Mouse (Mus musculus) liver, embryonic 11.5 days (tissue): Measurements from ENCODE around the gene Gm5426. TPM values are rescaled to one million over a fixed set of nuclear protein-coding genes. Genes with fewer than 3 reads are reported as not detected.

Source experiments
- ATAC-seq: fragments of 200-750 bp; cut with Nextera tagmentation; replicated peaks from 2 replicates; pipeline ENCODE4 v1.8.0; 2017; ENCODE audit warnings: moderate number of reproducible peaks, mild to moderate bottlenecking, moderate TSS enrichment, moderate library complexity; ENCODE audit not compliant: low FRiP score
- DNase-seq: peaks from one replicate; pipeline ENCODE4 v3.0.0-alpha.2; 2017; ENCODE audit warnings: low spot score
- H3K27ac ChIP-seq: fragments of 300-500 bp; sonication (generic); 2 replicates; pipeline ENCODE4 v1.5.1; 2014; ENCODE audit warnings: mild to moderate bottlenecking, low read depth, low read length, control low read depth
- H3K27me3 ChIP-seq: fragments of 300-500 bp; sonication (generic); replicated peaks from 2 replicates; pipeline ENCODE4 v1.6.1; 2014; ENCODE audit warnings: low read length, mixed read lengths; ENCODE audit not compliant: control insufficient read depth, insufficient read depth
- H3K36me3 ChIP-seq: fragments of 300-500 bp; sonication (generic); 2 replicates; pipeline ENCODE4 v1.6.1; 2014; ENCODE audit warnings: mild to moderate bottlenecking, low read length, moderate library complexity, mixed read lengths; ENCODE audit not compliant: control insufficient read depth, insufficient read depth
- H3K4me1 ChIP-seq: fragments of 300-500 bp; sonication (generic); replicated peaks from 2 replicates; pipeline ENCODE4 v1.6.1; 2014; ENCODE audit warnings: low read length, mixed read lengths; ENCODE audit not compliant: control insufficient read depth, insufficient read depth
- H3K4me2 ChIP-seq: fragments of 300-500 bp; sonication (generic); 2 replicates; pipeline ENCODE4 v1.6.1; 2014; ENCODE audit warnings: mild to moderate bottlenecking, control low read depth, moderate library complexity
- H3K4me3 ChIP-seq: fragments of 300-500 bp; sonication (generic); 2 replicates; pipeline ENCODE4 v1.5.1; 2014; ENCODE audit warnings: low read depth, low read length, control low read depth
- H3K9ac ChIP-seq: fragments of 300-500 bp; sonication (generic); 2 replicates; pipeline ENCODE4 v1.6.1; 2014; ENCODE audit warnings: low read depth, low read length, control low read depth
- H3K9me3 ChIP-seq: fragments of 300-500 bp; sonication (generic); 2 replicates; pipeline ENCODE4 v1.6.1; 2016; ENCODE audit warnings: low read length, inconsistent platforms, mixed read lengths; ENCODE audit not compliant: control insufficient read depth
- WGBS: fragments of 180-500 bp; shearing (Covaris S2); extraction: QIAGEN DNeasy Blood & Tissue Kit; methylation state at CpG from one replicate; pipeline ENCODE4 v1.1.7; 2014; 5-methylcytosine and 5-hydroxymethylcytosine counted together
- polyA plus RNA-seq: library from polyadenylated mRNA; unstranded; fragments of >200 nt; fragmentation: Nextera tagmentation; extraction: Ambion mirVana; gene quantifications from 2 replicates; pipeline ENCODE4 v1.2.1, GENCODE M21; 2014

Gene Gm5426
- polyA plus RNA-seq, 1 experiment from 2014 or later = not detected

DNA sequence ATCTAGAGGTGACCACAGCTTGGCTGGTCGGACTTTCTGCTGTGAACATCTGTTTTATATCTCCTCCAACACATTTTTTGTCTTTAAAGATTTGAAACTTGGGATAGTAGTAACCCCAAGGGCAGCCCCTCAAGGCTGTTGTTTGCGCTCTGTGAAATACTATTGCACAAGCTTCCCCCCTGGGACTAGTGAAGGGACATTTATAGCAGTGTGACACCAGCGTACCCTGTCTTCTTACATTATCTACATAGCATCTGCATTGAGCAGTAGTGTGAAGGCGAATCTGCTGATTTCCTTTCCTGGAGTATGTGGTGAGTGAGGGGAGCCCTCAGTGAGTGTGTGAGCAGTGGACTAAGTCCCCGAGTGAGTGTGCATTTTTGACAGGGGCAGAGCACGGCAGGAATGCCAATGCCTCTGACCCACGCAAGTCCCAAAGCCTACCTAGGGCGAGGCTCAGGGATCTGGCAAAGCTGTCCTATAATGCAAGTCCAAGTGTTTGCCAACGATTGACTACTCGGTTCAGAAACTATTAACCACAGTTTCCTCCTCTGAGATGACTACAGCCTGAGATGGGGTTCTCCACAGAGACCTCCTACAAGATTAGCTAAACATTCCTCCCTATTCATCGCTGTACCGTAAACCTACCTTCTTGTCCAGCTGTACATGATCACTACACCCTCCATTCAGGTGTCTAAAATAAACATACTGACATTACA, 14.2 kb downstream of the Gm5426 start:
- DNase-seq (no peak), ATAC-seq (no peak)
- no peak overlapping the region for H3K4me3 ChIP-seq
- 60% methylated on average over 12 of the region's 12 CpGs for WGBS
- H3K4me2 ChIP-seq = no peak overlapping the region
- no peaks in the 10 kb centered on the region for H3K9me3 ChIP-seq
- no peaks in the 10 kb centered on the region for H3K27me3 ChIP-seq
- H3K4me1 ChIP-seq = no peaks in the 10 kb centered on the region
- no peaks in the 10 kb centered on the region for H3K36me3 ChIP-seq
- H3K27ac ChIP-seq = no peak overlapping the region
- H3K9ac ChIP-seq = no peak overlapping the region

DNA sequence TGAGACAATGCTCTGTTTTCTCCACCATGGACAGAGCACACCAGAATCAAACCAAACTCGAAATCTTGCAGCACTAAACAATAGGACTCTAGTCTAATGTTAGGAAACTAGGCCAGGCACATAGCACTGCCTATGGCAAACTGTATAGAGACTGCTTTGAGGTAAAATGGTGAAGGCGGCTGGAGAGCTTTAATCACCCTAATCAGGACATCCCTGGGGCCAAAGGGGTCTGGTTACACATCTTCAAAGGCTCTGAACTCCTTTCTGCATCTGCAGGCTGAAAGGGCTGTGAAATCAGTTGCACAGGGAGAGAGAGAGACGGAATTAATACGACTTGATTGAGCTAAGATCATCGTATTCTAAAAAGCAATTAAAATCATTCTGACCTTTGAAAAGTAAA, 16.9 kb downstream of the Gm5426 start:
- Histone ChIP-seq H3K4me1 (no peaks in the 10 kb centered on the region), H3K27ac (no peak overlapping the region), H3K4me2 (no peak overlapping the region), H3K9ac (no peak overlapping the region), H3K36me3 (no peaks in the 10 kb centered on the region), H3K4me3 (no peak overlapping the region), H3K27me3 (no peaks in the 10 kb centered on the region), H3K9me3 (no peaks in the 10 kb centered on the region)
- WGBS = 59% methylated on average over 5 of the region's 5 CpGs
- ATAC-seq = no peak
- no peak for DNase-seq

DNA sequence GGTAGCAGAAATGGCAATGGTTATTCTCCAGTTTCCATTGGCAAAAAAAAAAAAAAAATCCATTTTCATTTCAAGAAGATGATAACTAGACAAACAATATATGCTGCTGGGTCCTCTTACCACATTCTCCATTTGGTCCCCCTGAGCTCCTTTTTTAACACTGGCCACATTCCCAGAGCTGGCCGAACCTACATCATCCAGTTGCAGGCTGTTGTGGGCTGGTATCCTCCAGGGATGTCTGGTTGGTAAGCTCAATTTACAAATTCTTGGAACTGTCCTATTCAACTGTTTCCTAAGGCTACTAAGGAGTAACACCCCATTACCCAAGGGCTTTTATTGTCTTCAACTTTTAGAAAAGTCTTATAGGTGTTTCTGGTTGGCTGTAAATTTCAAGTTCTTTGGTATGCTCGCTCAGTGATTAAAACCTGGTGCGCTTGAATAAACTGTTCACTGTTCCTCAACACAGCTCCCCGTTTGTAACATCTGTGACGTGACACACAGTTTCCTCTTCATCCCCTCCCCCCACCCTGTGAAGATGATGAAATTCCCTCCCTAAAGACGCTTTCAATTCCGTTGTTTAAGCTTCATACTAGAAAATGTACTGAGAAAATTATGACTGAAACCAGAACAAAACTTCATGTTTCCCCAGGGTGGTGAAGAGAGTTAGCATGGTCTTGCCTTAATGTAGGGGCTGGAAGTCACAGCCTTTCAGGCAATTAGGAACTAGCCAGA, 26.7 kb downstream of the Gm5426 start:
- Histone ChIP-seq H3K4me1 (no peaks in the 10 kb centered on the region), H3K27ac (no peak overlapping the region), H3K4me3 (no peak overlapping the region), H3K27me3 (no peaks in the 10 kb centered on the region), H3K36me3 (no peaks in the 10 kb centered on the region), H3K4me2 (no peak overlapping the region), H3K9ac (no peak overlapping the region), H3K9me3 (no peaks in the 10 kb centered on the region)
- ATAC-seq (no peak), DNase-seq (no peak)
- 81% methylated on average over 7 of the region's 7 CpGs for WGBS

DNA sequence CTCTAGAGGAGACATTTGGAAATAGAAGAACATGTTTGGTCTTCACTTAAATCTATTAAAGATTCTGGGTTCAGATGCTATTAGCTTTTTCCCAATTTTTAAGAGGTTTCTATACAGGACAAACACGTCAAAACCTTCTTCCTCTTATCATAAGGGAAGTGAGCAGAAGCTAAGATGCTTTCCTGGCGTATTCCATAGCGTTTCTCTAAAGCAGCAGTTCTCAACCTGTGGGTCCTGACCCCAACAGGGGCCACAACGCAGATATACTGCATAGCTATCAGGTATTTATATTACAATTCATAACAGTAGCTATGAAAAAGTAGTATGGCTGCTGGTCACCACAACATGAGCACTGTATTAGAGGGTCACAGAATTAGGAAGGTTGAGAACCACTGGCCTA, 27.4 kb downstream of the Gm5426 start:
- Histone ChIP-seq H3K36me3 (no peaks in the 10 kb centered on the region), H3K4me3 (no peak overlapping the region), H3K27ac (no peak overlapping the region), H3K27me3 (no peaks in the 10 kb centered on the region), H3K4me1 (no peaks in the 10 kb centered on the region), H3K9ac (no peak overlapping the region), H3K9me3 (no peaks in the 10 kb centered on the region), H3K4me2 (no peak overlapping the region)
- 78% methylated on average over 4 of the region's 4 CpGs for WGBS
- no peak for ATAC-seq
- no peak for DNase-seq

DNA sequence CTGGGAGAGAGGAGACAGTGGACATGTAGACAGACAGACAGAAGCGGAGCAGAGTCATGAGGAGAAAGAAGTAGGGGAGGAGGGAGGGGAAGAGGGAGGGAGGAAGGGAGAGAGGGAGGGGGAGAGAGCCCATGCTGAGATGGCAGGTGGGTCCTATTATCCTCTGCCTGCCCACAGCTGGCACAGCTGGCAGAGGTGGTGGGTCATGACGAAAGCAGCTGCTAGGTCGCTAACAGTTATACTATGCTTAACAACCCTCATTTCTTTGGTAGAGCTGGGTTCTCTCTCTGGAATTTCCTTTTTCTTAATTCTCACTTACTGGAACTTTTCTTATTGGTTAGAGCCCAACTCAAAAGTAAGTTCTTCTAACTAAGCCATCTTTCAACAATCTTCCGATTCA, 28.9 kb downstream of the Gm5426 start:
- no peak for ATAC-seq
- H3K9me3 ChIP-seq = no peaks in the 10 kb centered on the region

DNA sequence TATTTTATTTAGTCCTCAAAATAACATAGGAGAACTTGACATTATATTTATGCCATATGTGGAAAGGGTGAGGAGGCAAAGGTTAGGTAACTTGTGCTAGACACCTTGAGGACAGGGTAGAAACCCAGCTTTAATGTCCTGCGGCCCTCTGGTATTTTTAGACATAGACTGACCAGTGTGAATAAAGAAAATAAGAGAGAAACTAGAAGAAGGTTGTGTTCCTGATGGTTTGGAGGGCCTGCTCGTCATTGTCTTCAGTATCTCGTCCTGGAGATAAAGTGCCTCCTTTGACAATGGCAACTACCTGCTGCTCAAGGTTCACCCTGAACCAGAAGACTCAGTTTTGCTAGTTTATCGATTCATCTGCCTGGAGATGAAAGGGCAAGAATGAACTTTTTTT, 32.6 kb downstream of the Gm5426 start:
- Histone ChIP-seq H3K27ac (no peak overlapping the region), H3K4me3 (no peak overlapping the region), H3K9me3 (no peaks in the 10 kb centered on the region), H3K27me3 (no peaks in the 10 kb centered on the region), H3K36me3 (no peaks in the 10 kb centered on the region), H3K9ac (no peak overlapping the region), H3K4me1 (no peaks in the 10 kb centered on the region), H3K4me2 (no peak overlapping the region)
- ATAC-seq (no peak), DNase-seq (no peak)
- 80% methylated on average over 4 of the region's 4 CpGs for WGBS

More for the DNA sequence above, 28.9 kb downstream of the Gm5426 start:
- no peak overlapping the region for H3K27ac ChIP-seq
- no peaks in the 10 kb centered on the region for H3K27me3 ChIP-seq
- no peak overlapping the region for H3K4me3 ChIP-seq
- WGBS = 92% methylated on average over 4 of the region's 4 CpGs
- no peak overlapping the region for H3K4me2 ChIP-seq
- H3K4me1 ChIP-seq = no peaks in the 10 kb centered on the region
- H3K9ac ChIP-seq = no peak overlapping the region
- DNase-seq = no peak
- H3K36me3 ChIP-seq = no peaks in the 10 kb centered on the region

DNA sequence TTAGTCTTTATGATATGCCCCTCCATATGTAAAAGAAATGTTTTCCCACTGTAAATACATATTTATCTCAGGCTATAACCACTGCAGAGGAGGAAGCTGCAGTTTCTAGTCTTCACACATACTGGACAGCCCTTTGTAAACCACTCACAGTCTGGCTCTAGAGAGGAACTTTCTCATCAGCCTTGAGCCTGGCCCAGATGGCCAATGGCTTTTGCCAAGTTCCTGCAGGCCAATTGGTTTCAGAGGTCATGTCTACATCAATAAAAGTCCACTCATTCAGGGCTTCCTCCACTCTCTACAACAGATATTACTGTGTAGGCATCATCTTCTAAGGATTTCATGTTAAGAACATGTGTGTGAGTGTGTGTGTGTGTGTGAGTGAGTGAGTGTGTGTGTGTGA, 35.1 kb downstream of the Gm5426 start:
- Histone ChIP-seq H3K9me3 (no peaks in the 10 kb centered on the region), H3K27ac (no peak overlapping the region), H3K9ac (no peak overlapping the region), H3K4me2 (no peak overlapping the region), H3K27me3 (no peaks in the 10 kb centered on the region), H3K36me3 (no peaks in the 10 kb centered on the region), H3K4me3 (no peak overlapping the region), H3K4me1 (no peaks in the 10 kb centered on the region)
- no peak for DNase-seq
- ATAC-seq = no peak

DNA sequence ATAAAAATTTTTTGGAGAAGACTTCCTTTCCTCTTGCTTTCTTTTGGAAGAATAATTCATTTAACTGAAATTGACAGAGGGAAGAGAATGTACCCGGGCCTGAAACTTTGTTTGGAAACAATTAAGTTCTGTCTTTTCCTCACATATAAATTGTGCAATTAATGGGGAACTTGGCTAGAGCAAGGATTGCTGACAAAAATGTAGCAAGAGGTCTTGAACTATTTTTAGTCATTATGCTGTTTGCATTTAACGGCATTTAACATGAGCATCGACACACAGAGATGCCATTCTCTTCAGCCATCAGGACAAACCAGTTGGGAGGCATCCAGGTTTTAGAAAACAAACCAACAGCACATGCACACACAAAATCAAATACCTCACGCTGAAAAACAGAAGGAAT, 36.6 kb downstream of the Gm5426 start:
- WGBS = 79% methylated on average over 4 of the region's 4 CpGs
- no peak overlapping the region for H3K4me3 ChIP-seq
- no peak overlapping the region for H3K4me2 ChIP-seq
- H3K36me3 ChIP-seq = no peaks in the 10 kb centered on the region
- H3K27ac ChIP-seq = no peak overlapping the region
- H3K9ac ChIP-seq = no peak overlapping the region
- no peaks in the 10 kb centered on the region for H3K9me3 ChIP-seq
- no peak for ATAC-seq
- no peaks in the 10 kb centered on the region for H3K4me1 ChIP-seq
- DNase-seq = no peak
- no peaks in the 10 kb centered on the region for H3K27me3 ChIP-seq

DNA sequence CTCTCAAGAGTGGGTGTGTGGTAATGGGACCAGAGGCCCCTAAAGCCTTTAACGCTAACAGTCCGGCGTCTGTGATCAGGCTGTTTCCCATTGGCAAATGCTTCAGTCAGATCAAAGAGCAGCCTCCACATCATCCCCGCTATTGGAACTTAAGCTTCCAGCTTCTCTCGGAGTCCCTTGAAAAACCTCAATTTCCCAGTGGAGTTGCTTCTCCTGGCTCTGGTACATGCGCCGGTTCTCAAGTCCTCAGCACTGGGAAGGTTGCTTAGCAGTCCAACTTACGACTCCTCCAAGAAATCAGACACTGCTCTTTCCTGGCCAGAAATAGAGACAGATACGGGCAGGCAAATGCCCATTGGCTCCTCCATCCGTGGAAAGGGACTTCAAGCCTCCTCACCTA, 37.4 kb downstream of the Gm5426 start:
- H3K9me3 ChIP-seq = no peaks in the 10 kb centered on the region
- no peak overlapping the region for H3K4me3 ChIP-seq
- WGBS = 85% methylated on average over 10 of the region's 10 CpGs
- H3K4me2 ChIP-seq = no peak overlapping the region
- DNase-seq (no peak), ATAC-seq (no peak)
- H3K36me3 ChIP-seq = no peaks in the 10 kb centered on the region
- H3K27ac ChIP-seq = no peak overlapping the region
- 0 out of 2 replicates have a peak, but pooled peaks cover 3% of the 10 kb centered on the region for H3K4me1 ChIP-seq
- H3K27me3 ChIP-seq = no peaks in the 10 kb centered on the region
- H3K9ac ChIP-seq = no peak overlapping the region
